In the genomic region with DNA sequence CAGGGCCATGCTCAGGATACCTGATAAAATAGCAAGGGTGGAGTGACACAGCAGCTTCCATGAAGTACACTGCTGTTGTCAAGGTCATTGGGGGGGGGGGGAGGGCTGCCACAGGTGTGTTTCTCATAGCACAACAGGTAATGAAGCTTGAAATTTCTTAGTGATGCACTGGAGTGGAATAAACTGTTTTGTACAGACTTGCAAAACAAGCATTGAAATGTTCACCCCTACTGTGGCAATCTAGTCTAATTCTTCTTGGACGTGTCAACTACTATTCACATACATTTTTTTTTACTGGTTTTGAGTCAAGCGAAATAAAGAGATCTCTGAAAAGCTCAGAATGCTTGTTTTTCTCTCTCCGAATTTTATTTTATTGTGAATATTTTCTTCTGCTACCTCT, we compare ENCODE assay signal across 25 mouse cellular contexts.
DNase-seq lines count a peak whose midpoint lies in the region; ATAC-seq and TF ChIP-seq lines count a peak whose summit lies in the region.
"Had no signal": no experiment of that assay in that cellular context is flagged by ENCODE, and none has a peak within 500 bp of the region (broad histone marks: within the 10 kb centered on the region; RNA-seq: fewer than 3 reads in every experiment).

No protein-coding gene starts in this region.

- H3K27me3 ChIP-seq in kidney, adult 2 months (replicated peaks; ENCODE audit: control insufficient read depth, insufficient read depth, low read length): no peaks in the 10 kb centered on the region
- no peaks in the 10 kb centered on the region for H3K27me3 ChIP-seq in kidney, embryonic 15.5 days
- H3K27me3 ChIP-seq in embryonic facial prominence, embryonic 14.5 days (replicated peaks; ENCODE audit: control insufficient read depth, insufficient read depth, low read length): no peaks in the 10 kb centered on the region
- H3K27me3 ChIP-seq in midbrain, embryonic 13.5 days: no peaks in the 10 kb centered on the region
- H3K27me3 ChIP-seq: embryonic facial prominence, embryonic 12.5 days; embryonic facial prominence, embryonic 15.5 days; forebrain, embryonic 12.5 days; Patski had no signal

- ATAC-seq in kidney, embryonic 15.5 days (replicated peaks; ENCODE audit: low FRiP score): no peak
- peak; percentile 67; the same call in 1 of the 2 replicates for ATAC-seq in embryonic facial prominence, embryonic 14.5 days (ENCODE audit: low read depth)
- ATAC-seq in midbrain, embryonic 13.5 days: no peak
- ATAC-seq: forebrain, embryonic 14.5 days; forebrain, embryonic 16.5 days; Patski had no signal

- peak; percentile 4 for DNase-seq in kidney, adult 2 months
- DNase-seq in retina, embryonic 14.5 days (ENCODE audit: low spot score): peak; percentile 13
- no peak for DNase-seq in retina, postnatal 1 day
- peak; percentile 70 for DNase-seq in R1 (ENCODE audit: low read depth, low spot score)
- DNase-seq in embryonic facial prominence, embryonic 14.5 days (ENCODE audit: low spot score): peak; percentile 19
- no peak for DNase-seq in left cerebral cortex, adult 9 months (ENCODE audit: low spot score in 2 of 2)
- DNase-seq: adrenal gland, adult 2 months; adrenal gland, postnatal 10 days; adrenal gland, postnatal 25 days; cerebellum, adult 11-12 months; cerebellum, adult 2 months; cerebellum, adult 9-10 months; cerebellum, postnatal 10 days; cerebellum, postnatal 25 days had no signal

- no peaks in the 10 kb centered on the region for H3K9me3 ChIP-seq in kidney, embryonic 15.5 days (replicated peaks)
- H3K9me3 ChIP-seq in embryonic facial prominence, embryonic 14.5 days (ENCODE audit: control insufficient read depth, low read length): no peaks in the 10 kb centered on the region
- no peaks in the 10 kb centered on the region for H3K9me3 ChIP-seq in midbrain, embryonic 13.5 days
- H3K9me3 ChIP-seq: embryonic facial prominence, embryonic 12.5 days; embryonic facial prominence, embryonic 15.5 days; forebrain, embryonic 10.5 days; forebrain, embryonic 12.5 days; G1E had no signal

- no peak overlapping the region for H3K4me3 ChIP-seq in kidney, adult 2 months (ENCODE audit: insufficient read depth, low read depth, low read length)
- H3K4me3 ChIP-seq in kidney, embryonic 15.5 days (replicated peaks): no peak overlapping the region
- H3K4me3 ChIP-seq in embryonic facial prominence, embryonic 14.5 days (ENCODE audit: low read depth, low read length): no peak overlapping the region
- no peak overlapping the region for H3K4me3 ChIP-seq in midbrain, embryonic 13.5 days (replicated peaks)
- H3K4me3 ChIP-seq: embryonic facial prominence, embryonic 12.5 days; embryonic facial prominence, embryonic 15.5 days; erythroblast, embryonic 14.5 days; forebrain, embryonic 10.5 days; forebrain, embryonic 12.5 days had no signal

- no peak overlapping the region for H3K27ac ChIP-seq in kidney, adult 2 months (ENCODE audit: insufficient read depth, low read depth, low read length)
- no peak overlapping the region for H3K27ac ChIP-seq in kidney, embryonic 15.5 days
- no peak overlapping the region for H3K27ac ChIP-seq in embryonic facial prominence, embryonic 14.5 days (replicated peaks; ENCODE audit: low read depth, low read length)
- H3K27ac ChIP-seq in midbrain, embryonic 13.5 days: no peak overlapping the region
- H3K27ac ChIP-seq: embryonic facial prominence, embryonic 12.5 days; embryonic facial prominence, embryonic 15.5 days; forebrain, embryonic 10.5 days; forebrain, embryonic 12.5 days had no signal

- no peak for TF ChIP-seq POLR2A in kidney, adult 2 months (IDR thresholded peaks at IDR 0.05; ENCODE audit: low read depth, low read length)

- WGBS in kidney, adult 2 months: 71% methylated on average over 3 of the region's 3 CpGs
- 84% methylated on average over 3 of the region's 3 CpGs for WGBS in kidney, embryonic 15.5 days
- WGBS in embryonic facial prominence, embryonic 14.5 days: 79% methylated on average over 3 of the region's 3 CpGs
- WGBS in midbrain, embryonic 13.5 days: 75% methylated on average over 3 of the region's 3 CpGs

- no peaks in the 10 kb centered on the region for H3K36me3 ChIP-seq in kidney, adult 2 months (ENCODE audit: control insufficient read depth, insufficient read depth, low read length)
- no peaks in the 10 kb centered on the region for H3K36me3 ChIP-seq in kidney, embryonic 15.5 days
- H3K36me3 ChIP-seq in embryonic facial prominence, embryonic 14.5 days (ENCODE audit: control insufficient read depth, insufficient read depth, low read length): no peaks in the 10 kb centered on the region
- no peaks in the 10 kb centered on the region for H3K36me3 ChIP-seq in midbrain, embryonic 13.5 days
- H3K36me3 ChIP-seq: embryonic facial prominence, embryonic 12.5 days; embryonic facial prominence, embryonic 15.5 days; forebrain, embryonic 10.5 days; forebrain, embryonic 12.5 days; G1E had no signal

- no peak overlapping the region for H3K9ac ChIP-seq in kidney, embryonic 15.5 days
- no peak overlapping the region for H3K9ac ChIP-seq in embryonic facial prominence, embryonic 14.5 days (ENCODE audit: low read depth, low read length)
- H3K9ac ChIP-seq in midbrain, embryonic 13.5 days (replicated peaks): no peak overlapping the region
- H3K9ac ChIP-seq: embryonic facial prominence, embryonic 12.5 days; embryonic facial prominence, embryonic 15.5 days; forebrain, embryonic 12.5 days had no signal

- no peak for TF ChIP-seq CTCF in kidney, adult 2 months (conservative IDR thresholded peaks at IDR 0.05; ENCODE audit: insufficient read depth, insufficient read length, low read depth, low read length)

- H3K4me2 ChIP-seq in kidney, embryonic 15.5 days: no peak overlapping the region
- H3K4me2 ChIP-seq in embryonic facial prominence, embryonic 14.5 days (ENCODE audit: low read depth, low read length): no peak overlapping the region
- H3K4me2 ChIP-seq in midbrain, embryonic 13.5 days (replicated peaks): no peak overlapping the region
- H3K4me2 ChIP-seq: embryonic facial prominence, embryonic 12.5 days; embryonic facial prominence, embryonic 15.5 days; forebrain, embryonic 12.5 days had no signal

- H3K4me1 ChIP-seq in kidney, adult 2 months (ENCODE audit: control insufficient read depth, insufficient read depth, low read length): no peaks in the 10 kb centered on the region
- no peaks in the 10 kb centered on the region for H3K4me1 ChIP-seq in kidney, embryonic 15.5 days
- no peaks in the 10 kb centered on the region for H3K4me1 ChIP-seq in embryonic facial prominence, embryonic 14.5 days (ENCODE audit: control insufficient read depth, insufficient read depth, low read length)
- H3K4me1 ChIP-seq in midbrain, embryonic 13.5 days (replicated peaks): no peaks in the 10 kb centered on the region
- H3K4me1 ChIP-seq: embryonic facial prominence, embryonic 12.5 days; embryonic facial prominence, embryonic 15.5 days; forebrain, embryonic 12.5 days had no signal

Comparison
In these comparisons a context has a peak if more than half of its experiments do, and no peak if none do; other contexts are left out.
1. DNase-seq: peak in kidney, adult 2 months (single experiment), retina, embryonic 14.5 days (single experiment), R1 (single experiment) and embryonic facial prominence, embryonic 14.5 days (single experiment); none in retina, postnatal 1 day (single experiment) and left cerebral cortex, adult 9 months (0 of 2).